ENCODE assay signal across 22 mouse cellular contexts in the genomic region with DNA sequence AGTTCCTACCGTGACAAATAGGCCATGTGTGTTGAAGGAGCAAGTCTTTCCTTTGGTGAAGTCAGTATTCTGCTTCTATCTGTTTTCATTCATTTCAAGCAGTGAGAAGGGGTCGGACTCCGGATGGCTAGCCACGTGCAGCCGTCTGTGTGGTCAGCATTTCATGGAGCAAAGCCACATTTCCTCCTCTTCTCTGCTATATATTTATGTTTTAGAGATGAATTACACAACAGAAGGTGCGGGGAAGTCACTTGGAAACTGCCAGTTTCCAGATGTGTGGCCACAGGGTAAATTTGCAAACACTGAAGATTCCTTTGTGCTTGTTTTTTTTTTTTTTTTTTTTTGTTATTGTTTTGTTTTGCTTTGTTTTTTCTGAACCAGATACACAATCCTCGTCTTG.
DNase-seq lines count a peak whose midpoint lies in the region; ATAC-seq and TF ChIP-seq lines count a peak whose summit lies in the region.
"Had no signal": no experiment of that assay in that cellular context is flagged by ENCODE, and none has a peak within 500 bp of the region (broad histone marks: within the 10 kb centered on the region; RNA-seq: fewer than 3 reads in every experiment).

No protein-coding gene starts in this region.

- ATAC-seq in lung, embryonic 16.5 days (ENCODE audit: low read depth): 0 out of 2 replicates have a peak, but pooled peaks have one; percentile 49
- ATAC-seq in embryonic facial prominence, embryonic 14.5 days (ENCODE audit: low read depth): no peak
- ATAC-seq in intestine, embryonic 15.5 days: no peak
- ATAC-seq in intestine, postnatal 0 days: no peak
- ATAC-seq: intestine, embryonic 16.5 days had no signal

- H3K4me2 ChIP-seq in lung, embryonic 16.5 days (ENCODE audit: low read depth, low read length): no peak overlapping the region
- no peak overlapping the region for H3K4me2 ChIP-seq in embryonic facial prominence, embryonic 14.5 days (ENCODE audit: low read depth, low read length)
- H3K4me2 ChIP-seq in intestine, embryonic 15.5 days (replicated peaks): no peak overlapping the region
- no peak overlapping the region for H3K4me2 ChIP-seq in intestine, postnatal 0 days (replicated peaks; ENCODE audit: low read depth)
- H3K4me2 ChIP-seq: embryonic facial prominence, embryonic 12.5 days; forebrain, embryonic 13.5 days; limb, embryonic 15.5 days had no signal

- WGBS in lung, embryonic 16.5 days: 42% methylated on average over 7 of the region's 7 CpGs
- 31% methylated on average over 7 of the region's 7 CpGs for WGBS in embryonic facial prominence, embryonic 14.5 days
- 38% methylated on average over 7 of the region's 7 CpGs for WGBS in intestine, embryonic 15.5 days
- 48% methylated on average over 7 of the region's 7 CpGs for WGBS in intestine, postnatal 0 days

- H3K27ac ChIP-seq in lung, embryonic 16.5 days (ENCODE audit: low read length): no peak overlapping the region
- H3K27ac ChIP-seq in embryonic facial prominence, embryonic 14.5 days (replicated peaks; ENCODE audit: low read depth, low read length): no peak overlapping the region
- H3K27ac ChIP-seq in intestine, embryonic 15.5 days: no peak overlapping the region
- H3K27ac ChIP-seq in intestine, postnatal 0 days (ENCODE audit: low read depth, low read length): no peak overlapping the region
- H3K27ac ChIP-seq: embryonic facial prominence, embryonic 12.5 days; forebrain, embryonic 13.5 days; gastrocnemius, adult 2 months; heart, embryonic 10.5 days; hindbrain, embryonic 10.5 days; liver, embryonic 14.5 days had no signal

- H3K27me3 ChIP-seq in lung, embryonic 16.5 days (ENCODE audit: control insufficient read depth, insufficient read depth, low read depth, low read length): no peaks in the 10 kb centered on the region
- H3K27me3 ChIP-seq in embryonic facial prominence, embryonic 14.5 days (replicated peaks; ENCODE audit: control insufficient read depth, insufficient read depth, low read length): no peaks in the 10 kb centered on the region
- no peaks in the 10 kb centered on the region for H3K27me3 ChIP-seq in intestine, embryonic 15.5 days (replicated peaks)
- H3K27me3 ChIP-seq in intestine, postnatal 0 days (replicated peaks; ENCODE audit: control insufficient read depth, insufficient read depth, low read length): no peaks in the 10 kb centered on the region
- H3K27me3 ChIP-seq: embryonic facial prominence, embryonic 12.5 days; forebrain, embryonic 13.5 days; limb, embryonic 15.5 days had no signal

- H3K4me1 ChIP-seq in lung, embryonic 16.5 days (replicated peaks; ENCODE audit: control insufficient read depth, insufficient read depth, low read length): peaks cover 2% of the 10 kb centered on the region; the same call in 1 of the 2 replicates
- H3K4me1 ChIP-seq in embryonic facial prominence, embryonic 14.5 days (ENCODE audit: control insufficient read depth, insufficient read depth, low read length): peaks cover 14% of the 10 kb centered on the region; the same call in 1 of the 2 replicates
- H3K4me1 ChIP-seq in intestine, embryonic 15.5 days (replicated peaks): 0 out of 2 replicates have a peak, but pooled peaks cover 3% of the 10 kb centered on the region
- H3K4me1 ChIP-seq in intestine, postnatal 0 days (replicated peaks; ENCODE audit: control insufficient read depth, insufficient read depth, low read length): 0 out of 2 replicates have a peak, but pooled peaks cover 3% of the 10 kb centered on the region
- H3K4me1 ChIP-seq: forebrain, embryonic 13.5 days; heart, embryonic 10.5 days had no signal

- H3K4me3 ChIP-seq in lung, embryonic 16.5 days (ENCODE audit: low read length): no peak overlapping the region
- no peak overlapping the region for H3K4me3 ChIP-seq in embryonic facial prominence, embryonic 14.5 days (ENCODE audit: low read depth, low read length)
- H3K4me3 ChIP-seq in intestine, embryonic 15.5 days (replicated peaks): no peak overlapping the region
- H3K4me3 ChIP-seq in intestine, postnatal 0 days (ENCODE audit: low read depth, low read length): no peak overlapping the region
- H3K4me3 ChIP-seq: embryonic facial prominence, embryonic 12.5 days; erythroblast, embryonic 14.5 days; forebrain, embryonic 13.5 days; heart, embryonic 10.5 days; hindbrain, embryonic 10.5 days had no signal

- H3K9ac ChIP-seq in lung, embryonic 16.5 days (ENCODE audit: low read length): no peak overlapping the region
- H3K9ac ChIP-seq in embryonic facial prominence, embryonic 14.5 days (ENCODE audit: low read depth, low read length): no peak overlapping the region
- H3K9ac ChIP-seq in intestine, embryonic 15.5 days: no peak overlapping the region
- H3K9ac ChIP-seq in intestine, postnatal 0 days (ENCODE audit: low read depth, low read length): no peak overlapping the region
- H3K9ac ChIP-seq: embryonic facial prominence, embryonic 12.5 days; forebrain, embryonic 13.5 days; limb, embryonic 15.5 days; liver, embryonic 14.5 days had no signal

- H3K36me3 ChIP-seq in lung, embryonic 16.5 days (ENCODE audit: control insufficient read depth, insufficient read depth, low read length): no peaks in the 10 kb centered on the region
- no peaks in the 10 kb centered on the region for H3K36me3 ChIP-seq in embryonic facial prominence, embryonic 14.5 days (ENCODE audit: control insufficient read depth, insufficient read depth, low read length)
- H3K36me3 ChIP-seq in intestine, embryonic 15.5 days: no peaks in the 10 kb centered on the region
- H3K36me3 ChIP-seq in intestine, postnatal 0 days (ENCODE audit: control insufficient read depth, insufficient read depth): no peaks in the 10 kb centered on the region
- H3K36me3 ChIP-seq: embryonic facial prominence, embryonic 12.5 days; heart, embryonic 10.5 days; hindbrain, embryonic 10.5 days; limb, embryonic 15.5 days had no signal

- no peak for TF ChIP-seq CTCF in intestine, postnatal 0 days (IDR thresholded peaks at IDR 0.05; ENCODE audit: low read depth)

- DNase-seq in lung, postnatal 36 days: no peak
- peak; percentile 52 for DNase-seq in adipocyte (ENCODE audit: low spot score)
- DNase-seq in embryonic facial prominence, embryonic 14.5 days (ENCODE audit: low spot score): peak; percentile 46
- no peak for DNase-seq in thymus, postnatal 0 days (ENCODE audit: low spot score)
- DNase-seq: adrenal gland, postnatal 25 days; cerebellum, adult 9-10 months; layer of hippocampus, postnatal 36 days; lung, postnatal 10 days; right cerebral cortex, postnatal 14 days; spleen, adult 18-20 months had no signal

- H3K9me3 ChIP-seq in lung, embryonic 16.5 days (ENCODE audit: control insufficient read depth, low read length): peaks cover 6% of the 10 kb centered on the region; the same call in 1 of the 2 replicates
- peaks cover 13% of the 10 kb centered on the region for H3K9me3 ChIP-seq in embryonic facial prominence, embryonic 14.5 days (ENCODE audit: control insufficient read depth, low read length)
- H3K9me3 ChIP-seq in intestine, embryonic 15.5 days: no peaks in the 10 kb centered on the region
- H3K9me3 ChIP-seq in intestine, postnatal 0 days (ENCODE audit: control insufficient read depth): no peaks in the 10 kb centered on the region
- H3K9me3 ChIP-seq: forebrain, embryonic 13.5 days; heart, embryonic 10.5 days; limb, embryonic 15.5 days had no signal

Comparison
In these comparisons a context has a peak if more than half of its experiments do, and no peak if none do; other contexts are left out.
1. DNase-seq: peak in adipocyte (single experiment) and embryonic facial prominence, embryonic 14.5 days (single experiment); none in lung, postnatal 36 days (single experiment) and thymus, postnatal 0 days (single experiment).